Comparison of ENCODE assay signal across 11 mouse cellular contexts in genomic region chr10:127076082-127076481, GRCm38 (mm10). TPM values are rescaled to one million over a fixed set of nuclear protein-coding genes. Genes with fewer than 3 reads are reported as not detected.
DNase-seq lines count a peak whose midpoint lies in the region; ATAC-seq lines count a peak whose summit lies in the region.
"Had no signal": no experiment of that assay in that cellular context is flagged by ENCODE, and none has a peak within 500 bp of the region (broad histone marks: within the 10 kb centered on the region; RNA-seq: fewer than 3 reads in every experiment).

No protein-coding gene starts in this region.

- no peak overlapping the region for H3K27ac ChIP-seq in midbrain, embryonic 12.5 days (replicated peaks)
- no peak overlapping the region for H3K27ac ChIP-seq in midbrain, embryonic 10.5 days (replicated peaks)
- H3K27ac ChIP-seq: stomach, embryonic 15.5 days had no signal

- H3K4me2 ChIP-seq in midbrain, embryonic 12.5 days (replicated peaks), result 0 out of 2 replicates have a peak overlapping the region, but pooled peaks have one; percentile 3
- H3K4me2 ChIP-seq: stomach, embryonic 15.5 days had no signal

- no peak overlapping the region for H3K4me3 ChIP-seq in midbrain, embryonic 12.5 days
- no peak overlapping the region for H3K4me3 ChIP-seq in midbrain, embryonic 10.5 days
- H3K4me3 ChIP-seq: myocyte; stomach, embryonic 15.5 days had no signal

- no peaks in the 10 kb centered on the region for H3K36me3 ChIP-seq in midbrain, embryonic 12.5 days
- no peaks in the 10 kb centered on the region for H3K36me3 ChIP-seq in midbrain, embryonic 10.5 days
- H3K36me3 ChIP-seq: stomach, embryonic 15.5 days had no signal

- no peak for DNase-seq in midbrain, embryonic 10.5 days (ENCODE audit: low spot score)
- peak; percentile 53 to 71 for DNase-seq in thymus, adult 18-20 months
- no peak for DNase-seq in cerebellum, adult 9-10 months
- DNase-seq in gastrocnemius, adult 18-20 months (ENCODE audit: low spot score), result no peak

- H3K4me1 ChIP-seq in midbrain, embryonic 12.5 days, result peaks cover 31% of the 10 kb centered on the region
- peaks cover 53% of the 10 kb centered on the region for H3K4me1 ChIP-seq in midbrain, embryonic 10.5 days

- 48% methylated on average over 4 of the region's 4 CpGs for WGBS in midbrain, embryonic 12.5 days
- 65% methylated on average over 4 of the region's 4 CpGs for WGBS in midbrain, embryonic 10.5 days

- no peak for ATAC-seq in midbrain, embryonic 12.5 days (ENCODE audit: low FRiP score, low read depth)
- peak; percentile 89 for ATAC-seq in activated CD4-positive, CD25-positive, alpha-beta regulatory T cell, adult 4 months
- peak; percentile 92 for ATAC-seq in inflammation-experienced regulatory T-cells, adult 6 months
- ATAC-seq: intestine, postnatal 0 days had no signal

- H3K27me3 ChIP-seq in midbrain, embryonic 12.5 days, result peaks cover 53% of the 10 kb centered on the region
- peaks cover 61% of the 10 kb centered on the region for H3K27me3 ChIP-seq in midbrain, embryonic 10.5 days (ENCODE audit: low read depth, poor library complexity, severe bottlenecking)

- H3K9me3 ChIP-seq in midbrain, embryonic 12.5 days, result no peaks in the 10 kb centered on the region
- H3K9me3 ChIP-seq in midbrain, embryonic 10.5 days (replicated peaks), result no peaks in the 10 kb centered on the region; the same call in 1 of the 2 replicates
- H3K9me3 ChIP-seq: stomach, embryonic 15.5 days had no signal

- H3K9ac ChIP-seq in midbrain, embryonic 12.5 days (replicated peaks), result 0 out of 2 replicates have a peak overlapping the region, but pooled peaks have one; percentile 24
- H3K9ac ChIP-seq: stomach, embryonic 15.5 days had no signal

RNA-seq across cellular contexts. Expression of gene Agap2, which starts 1.0 kb away (rescaled TPM):
- 1.3 TPM in 2 replicates for polyA plus RNA-seq in midbrain, embryonic 12.5 days (2016; fragmentation: Nextera tagmentation; extraction: Ambion mirVana)
- 0.10 and 0.19 TPM in 2 replicates for polyA plus RNA-seq in midbrain, embryonic 10.5 days (2016; fragmentation: Nextera tagmentation; extraction: Ambion mirVana)
- polyA plus RNA-seq in activated CD4-positive, CD25-positive, alpha-beta regulatory T cell, adult 4 months (2017; shearing (Covaris generic)), result 10 to 100 TPM; 20.4 to 29.9 TPM
- polyA plus RNA-seq in inflammation-experienced regulatory T-cells, adult 6 months (2017; shearing (Covaris generic)), result 10 to 100 TPM; 25.9 to 32.1 (median 31.2) TPM
- total RNA-seq in gastrocnemius, adult 18-20 months (2021), result 1 to 10 TPM; 1.3 to 1.7 TPM

RNA-seq across cellular contexts. Expression of gene Tspan31, which starts 6.0 kb away (rescaled TPM):
- polyA plus RNA-seq in midbrain, embryonic 12.5 days (2016; fragmentation: Nextera tagmentation; extraction: Ambion mirVana), result 165 and 167 TPM in 2 replicates
- polyA plus RNA-seq in midbrain, embryonic 10.5 days (2016; fragmentation: Nextera tagmentation; extraction: Ambion mirVana), result 197 and 208 TPM in 2 replicates
- polyA plus RNA-seq in activated CD4-positive, CD25-positive, alpha-beta regulatory T cell, adult 4 months (2017; shearing (Covaris generic)), result 100 to 1,000 TPM in 1 of 2 experiments, 10 to 100 TPM in 1; 99.2 to 103 TPM
- polyA plus RNA-seq in inflammation-experienced regulatory T-cells, adult 6 months (2017; shearing (Covaris generic)), result 100 to 1,000 TPM in 2 of 3 experiments, 10 to 100 TPM in 1; 97.8 to 134 (median 127) TPM
- 10 to 100 TPM; 22.4 to 23.4 TPM for total RNA-seq in gastrocnemius, adult 18-20 months (2021)

RNA-seq across cellular contexts. Expression of gene Cdk4, which starts 12.7 kb away (rescaled TPM):
- 2,032 and 2,136 TPM in 2 replicates for polyA plus RNA-seq in midbrain, embryonic 12.5 days (2016; fragmentation: Nextera tagmentation; extraction: Ambion mirVana)
- polyA plus RNA-seq in midbrain, embryonic 10.5 days (2016; fragmentation: Nextera tagmentation; extraction: Ambion mirVana), result 2,811 and 2,916 TPM in 2 replicates
- polyA plus RNA-seq in activated CD4-positive, CD25-positive, alpha-beta regulatory T cell, adult 4 months (2017; shearing (Covaris generic)), result 100 to 1,000 TPM; 304 to 317 TPM
- polyA plus RNA-seq in inflammation-experienced regulatory T-cells, adult 6 months (2017; shearing (Covaris generic)), result 100 to 1,000 TPM; 284 to 347 (median 295) TPM
- total RNA-seq in gastrocnemius, adult 18-20 months (2021), result 10 to 100 TPM; 42.2 to 45.6 TPM

RNA-seq across cellular contexts. Expression of gene March9, which starts 16.1 kb away (rescaled TPM):
- polyA plus RNA-seq in midbrain, embryonic 12.5 days (2016; fragmentation: Nextera tagmentation; extraction: Ambion mirVana), result 4.6 and 5.3 TPM in 2 replicates
- 1.3 and 1.7 TPM in 2 replicates for polyA plus RNA-seq in midbrain, embryonic 10.5 days (2016; fragmentation: Nextera tagmentation; extraction: Ambion mirVana)
- 1 to 10 TPM in 1 of 2 experiments, under 1 TPM in 1; 0.65 to 1.0 TPM for polyA plus RNA-seq in activated CD4-positive, CD25-positive, alpha-beta regulatory T cell, adult 4 months (2017; shearing (Covaris generic))
- polyA plus RNA-seq in inflammation-experienced regulatory T-cells, adult 6 months (2017; shearing (Covaris generic)), result under 1 TPM; 0.35 to 0.84 (median 0.72) TPM
- total RNA-seq in gastrocnemius, adult 18-20 months (2021), result 1 to 10 TPM in 1 of 2 experiments, under 1 TPM in 1; 0.39 to 1.0 TPM

RNA-seq across cellular contexts. Expression of gene Cyp27b1, which starts 28.0 kb away (rescaled TPM):
- 0.09 and 0.16 TPM in 2 replicates for polyA plus RNA-seq in midbrain, embryonic 12.5 days (2016; fragmentation: Nextera tagmentation; extraction: Ambion mirVana)
- polyA plus RNA-seq in midbrain, embryonic 10.5 days (2016; fragmentation: Nextera tagmentation; extraction: Ambion mirVana), result 0.07 and 0.22 TPM in 2 replicates
- polyA plus RNA-seq in activated CD4-positive, CD25-positive, alpha-beta regulatory T cell, adult 4 months (2017; shearing (Covaris generic)), result not detected
- not detected for polyA plus RNA-seq in inflammation-experienced regulatory T-cells, adult 6 months (2017; shearing (Covaris generic))
- under 1 TPM in 1 of 2 experiments, not detected in 1; 0.19 TPM for total RNA-seq in gastrocnemius, adult 18-20 months (2021)
- polyA plus RNA-seq: intestine, postnatal 0 days; limb, embryonic 11.5 days had no signal

Comparison
In these comparisons a context has a peak if more than half of its experiments do, and no peak if none do; other contexts are left out.
1. DNase-seq: peak in thymus, adult 18-20 months (2 of 2); none in midbrain, embryonic 10.5 days (single experiment), cerebellum, adult 9-10 months (single experiment) and gastrocnemius, adult 18-20 months (single experiment).